ENCODE assay signal across 8 mouse cellular contexts in the genomic region with DNA sequence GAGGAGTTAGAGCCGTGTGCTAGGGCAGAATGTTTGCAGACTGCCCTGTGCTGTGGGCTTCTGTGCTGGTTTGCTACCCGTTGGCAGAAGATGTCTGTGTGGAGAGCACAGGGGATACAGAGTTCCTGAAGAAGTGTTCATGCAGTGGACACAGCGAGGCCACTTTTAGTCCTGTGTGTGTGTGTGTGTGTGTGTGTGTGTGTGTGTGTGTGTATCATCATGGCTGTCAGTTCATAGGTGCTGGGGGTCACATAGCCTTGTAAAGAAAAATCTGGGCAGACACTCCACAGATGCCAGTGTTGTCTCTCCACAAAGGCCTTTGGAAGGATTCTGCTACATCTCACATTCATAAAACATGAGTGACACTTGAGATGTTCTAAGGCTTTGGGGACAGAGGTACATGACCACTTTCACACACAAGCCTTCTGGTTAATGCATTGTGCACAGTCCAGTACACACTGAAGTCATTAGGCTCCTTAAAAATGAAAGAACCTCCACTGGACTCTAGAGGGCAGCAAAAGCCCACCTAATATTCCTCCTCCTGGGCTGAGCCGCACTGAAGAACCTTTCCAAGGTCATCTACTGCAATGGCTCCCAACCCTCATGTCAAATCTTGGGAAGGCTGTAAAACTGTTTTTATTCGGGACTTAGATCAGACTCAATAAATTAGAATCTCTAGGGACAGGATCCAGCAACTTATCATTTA. TPM values are rescaled to one million over a fixed set of nuclear protein-coding genes. Genes with fewer than 3 reads are reported as not detected.
DNase-seq lines count a peak whose midpoint lies in the region; ATAC-seq and TF ChIP-seq lines count a peak whose summit lies in the region.

No protein-coding gene starts in this region.

- H3K4me1 ChIP-seq in heart, embryonic 11.5 days (ENCODE audit: control insufficient read depth, insufficient read depth, low read length), result peaks cover 3% of the 10 kb centered on the region; the same call in 1 of the 2 replicates
- no peaks in the 10 kb centered on the region for H3K4me1 ChIP-seq in limb, embryonic 15.5 days
- H3K4me1 ChIP-seq in midbrain, postnatal 0 days (ENCODE audit: insufficient read depth, low read length), result no peaks in the 10 kb centered on the region
- H3K4me1 ChIP-seq in stomach, postnatal 0 days (replicated peaks; ENCODE audit: control insufficient read depth, insufficient read depth), result no peaks in the 10 kb centered on the region

- ATAC-seq in heart, embryonic 11.5 days (replicated peaks; ENCODE audit: insufficient number of reproducible peaks, low FRiP score, low TSS enrichment), result peak; percentile 76
- ATAC-seq in limb, embryonic 15.5 days (ENCODE audit: insufficient number of reproducible peaks, low FRiP score, low TSS enrichment, low read depth), result 0 out of 2 replicates have a peak, but pooled peaks have one; percentile 63
- ATAC-seq in midbrain, postnatal 0 days (ENCODE audit: low FRiP score), result peak; percentile 83; the same call in 1 of the 2 replicates
- peak; percentile 82 for ATAC-seq in stomach, postnatal 0 days (ENCODE audit: low FRiP score, low TSS enrichment)

- H3K9ac ChIP-seq in heart, embryonic 11.5 days (ENCODE audit: low read depth, low read length), result no peak overlapping the region
- no peak overlapping the region for H3K9ac ChIP-seq in limb, embryonic 15.5 days
- H3K9ac ChIP-seq in midbrain, postnatal 0 days (replicated peaks; ENCODE audit: low read length, poor library complexity, severe bottlenecking), result no peak overlapping the region
- no peak overlapping the region for H3K9ac ChIP-seq in stomach, postnatal 0 days (ENCODE audit: low read length)

- no peaks in the 10 kb centered on the region for H3K36me3 ChIP-seq in heart, embryonic 11.5 days (ENCODE audit: control insufficient read depth, insufficient read depth, low read length)
- no peaks in the 10 kb centered on the region for H3K36me3 ChIP-seq in limb, embryonic 15.5 days
- no peaks in the 10 kb centered on the region for H3K36me3 ChIP-seq in midbrain, postnatal 0 days (ENCODE audit: insufficient read depth, low read length)
- no peaks in the 10 kb centered on the region for H3K36me3 ChIP-seq in stomach, postnatal 0 days (ENCODE audit: control insufficient read depth, insufficient read depth, low read length)

- peak; percentile 74 for DNase-seq in CD4-positive, CD25-positive, alpha-beta regulatory T cell, adult 2 months (ENCODE audit: low read depth, low spot score)
- peak; percentile 49 for DNase-seq in adrenal gland, adult 2 months
- DNase-seq in embryo, embryonic 11 days, result peak; percentile 82
- DNase-seq in kidney, adult 9 months, result peak; percentile 72
- peak; percentile 88 for DNase-seq in midbrain, postnatal 0 days (ENCODE audit: low spot score)
- peak; percentile 66 for DNase-seq in stomach, postnatal 0 days (ENCODE audit: low spot score)

- no peak overlapping the region for H3K27ac ChIP-seq in heart, embryonic 11.5 days (ENCODE audit: low read depth, low read length)
- no peak overlapping the region for H3K27ac ChIP-seq in limb, embryonic 15.5 days
- H3K27ac ChIP-seq in midbrain, postnatal 0 days (ENCODE audit: low read depth, low read length), result no peak overlapping the region
- no peak overlapping the region for H3K27ac ChIP-seq in stomach, postnatal 0 days (replicated peaks)

- no peak overlapping the region for H3K4me3 ChIP-seq in heart, embryonic 11.5 days (ENCODE audit: low read depth, low read length)
- H3K4me3 ChIP-seq in limb, embryonic 15.5 days, result no peak overlapping the region
- no peak overlapping the region for H3K4me3 ChIP-seq in midbrain, postnatal 0 days (ENCODE audit: low read depth, low read length)
- H3K4me3 ChIP-seq in stomach, postnatal 0 days (ENCODE audit: low read depth, low read length), result no peak overlapping the region

- H3K27me3 ChIP-seq in heart, embryonic 11.5 days (ENCODE audit: control insufficient read depth, insufficient read depth, low read length), result no peaks in the 10 kb centered on the region
- no peaks in the 10 kb centered on the region for H3K27me3 ChIP-seq in limb, embryonic 15.5 days
- H3K27me3 ChIP-seq in midbrain, postnatal 0 days (ENCODE audit: insufficient read depth, low read length), result no peaks in the 10 kb centered on the region
- no peaks in the 10 kb centered on the region for H3K27me3 ChIP-seq in stomach, postnatal 0 days (ENCODE audit: control insufficient read depth, insufficient read depth, low read length)

- no peak for TF ChIP-seq EP300 in stomach, postnatal 0 days (optimal IDR thresholded peaks at IDR 0.05)

- WGBS in heart, embryonic 11.5 days (ENCODE audit: insufficient replicate concordance), result 32% methylated on average over 5 of the region's 5 CpGs
- WGBS in limb, embryonic 15.5 days, result 33% methylated on average over 5 of the region's 5 CpGs
- 30% methylated on average over 5 of the region's 5 CpGs for WGBS in midbrain, postnatal 0 days
- 31% methylated on average over 5 of the region's 5 CpGs for WGBS in stomach, postnatal 0 days

- no peak overlapping the region for H3K4me2 ChIP-seq in heart, embryonic 11.5 days
- no peak overlapping the region for H3K4me2 ChIP-seq in limb, embryonic 15.5 days
- no peak overlapping the region for H3K4me2 ChIP-seq in midbrain, postnatal 0 days (ENCODE audit: low read depth, low read length, poor library complexity, severe bottlenecking)
- no peak overlapping the region for H3K4me2 ChIP-seq in stomach, postnatal 0 days (replicated peaks; ENCODE audit: low read depth)

- TF ChIP-seq CTCF in midbrain, postnatal 0 days (IDR thresholded peaks at IDR 0.05), result peak; percentile 88
- peak; percentile 86 for TF ChIP-seq CTCF in stomach, postnatal 0 days (IDR thresholded peaks at IDR 0.05; ENCODE audit: low read depth)

- H3K9me3 ChIP-seq in heart, embryonic 11.5 days (replicated peaks; ENCODE audit: control insufficient read depth, low read length), result no peaks in the 10 kb centered on the region
- H3K9me3 ChIP-seq in limb, embryonic 15.5 days, result no peaks in the 10 kb centered on the region
- H3K9me3 ChIP-seq in midbrain, postnatal 0 days (ENCODE audit: low read length), result no peaks in the 10 kb centered on the region
- H3K9me3 ChIP-seq in stomach, postnatal 0 days (ENCODE audit: control insufficient read depth, low read length), result no peaks in the 10 kb centered on the region

RNA-seq across cellular contexts. Expression of gene Fam205c, which starts 2.7 kb away (rescaled TPM):
- total RNA-seq in adrenal gland, adult 2 months (2021), result under 1 TPM in 1 of 2 experiments, not detected in 1; 0.17 TPM
- polyA plus RNA-seq in adrenal gland, adult 2 months (2012; rRNA removed), result not detected in 2 replicates
- polyA plus RNA-seq in heart, embryonic 11.5 days (2014; fragmentation: Nextera tagmentation; extraction: Ambion mirVana), result 0.46 TPM in 1 of 2 replicates, not detected in the other
- polyA plus RNA-seq in limb, embryonic 15.5 days (2015; fragmentation: Nextera tagmentation; extraction: Ambion mirVana), result 0.38 TPM in 1 of 2 replicates, not detected in the other
- total RNA-seq in midbrain, postnatal 0 days (2014; rRNA removed), result not detected in 2 replicates
- polyA plus RNA-seq in midbrain, postnatal 0 days (2015; fragmentation: Nextera tagmentation; extraction: Ambion mirVana), result 2.1 and 4.4 TPM in 2 replicates
- polyA plus RNA-seq in stomach, postnatal 0 days (2015; fragmentation: Nextera tagmentation; extraction: Ambion mirVana), result 0.11 TPM in 2 replicates

RNA-seq across cellular contexts. Expression of gene Gm12394, which starts 20.2 kb away (rescaled TPM):
- total RNA-seq in adrenal gland, adult 2 months (2021), result under 1 TPM in 1 of 2 experiments, not detected in 1; 0.14 TPM
- polyA plus RNA-seq in adrenal gland, adult 2 months (2012; rRNA removed), result not detected in 2 replicates
- polyA plus RNA-seq in heart, embryonic 11.5 days (2014; fragmentation: Nextera tagmentation; extraction: Ambion mirVana), result 0.13 TPM in 1 of 2 replicates, not detected in the other
- polyA plus RNA-seq in limb, embryonic 15.5 days (2015; fragmentation: Nextera tagmentation; extraction: Ambion mirVana), result not detected in 2 replicates
- 0.09 and 0.16 TPM in 2 replicates for total RNA-seq in midbrain, postnatal 0 days (2014; rRNA removed)
- polyA plus RNA-seq in midbrain, postnatal 0 days (2015; fragmentation: Nextera tagmentation; extraction: Ambion mirVana), result 0.21 and 0.71 TPM in 2 replicates
- polyA plus RNA-seq in stomach, postnatal 0 days (2015; fragmentation: Nextera tagmentation; extraction: Ambion mirVana), result 0.07 and 0.12 TPM in 2 replicates

RNA-seq across cellular contexts. Expression of gene Fam205a1, which starts 23.1 kb away (rescaled TPM):
- total RNA-seq in adrenal gland, adult 2 months (2021), result not detected
- not detected in 2 replicates for polyA plus RNA-seq in adrenal gland, adult 2 months (2012; rRNA removed)
- polyA plus RNA-seq in heart, embryonic 11.5 days (2014; fragmentation: Nextera tagmentation; extraction: Ambion mirVana), result not detected in 2 replicates
- polyA plus RNA-seq in limb, embryonic 15.5 days (2015; fragmentation: Nextera tagmentation; extraction: Ambion mirVana), result not detected in 2 replicates
- total RNA-seq in midbrain, postnatal 0 days (2014; rRNA removed), result not detected in 2 replicates
- not detected in 2 replicates for polyA plus RNA-seq in midbrain, postnatal 0 days (2015; fragmentation: Nextera tagmentation; extraction: Ambion mirVana)
- polyA plus RNA-seq in stomach, postnatal 0 days (2015; fragmentation: Nextera tagmentation; extraction: Ambion mirVana), result not detected in 2 replicates

RNA-seq across cellular contexts. Expression of gene Phf24, which starts 39.7 kb away (rescaled TPM):
- total RNA-seq in adrenal gland, adult 2 months (2021), result 1 to 10 TPM in 1 of 2 experiments, under 1 TPM in 1; 0.92 to 2.6 TPM
- polyA plus RNA-seq in adrenal gland, adult 2 months (2012; rRNA removed), result 1.8 and 3.1 TPM in 2 replicates
- 1.9 and 2.4 TPM in 2 replicates for polyA plus RNA-seq in heart, embryonic 11.5 days (2014; fragmentation: Nextera tagmentation; extraction: Ambion mirVana)
- 2.0 and 2.2 TPM in 2 replicates for polyA plus RNA-seq in limb, embryonic 15.5 days (2015; fragmentation: Nextera tagmentation; extraction: Ambion mirVana)
- total RNA-seq in midbrain, postnatal 0 days (2014; rRNA removed), result 130 and 148 TPM in 2 replicates
- polyA plus RNA-seq in midbrain, postnatal 0 days (2015; fragmentation: Nextera tagmentation; extraction: Ambion mirVana), result 44.4 and 45.0 TPM in 2 replicates
- polyA plus RNA-seq in stomach, postnatal 0 days (2015; fragmentation: Nextera tagmentation; extraction: Ambion mirVana), result 6.1 and 6.5 TPM in 2 replicates
